Mouse (Mus musculus) heart, adult 2 months (tissue): ENCODE results near the gene Plppr3. TPM values are rescaled to one million over a fixed set of nuclear protein-coding genes. Genes with fewer than 3 reads are reported as not detected.

Experiments
- DNase-seq, 2 experiments: peaks; one replicate each; pipeline ENCODE4 v3.0.0; 2021
- H3K27ac ChIP-seq: fragments of 200-600 bp; 2 replicates; pipeline ENCODE4 v1.8.1; 2022
- H3K27me3 ChIP-seq: fragments of 200-500 bp; 2 replicates; pipeline ENCODE4 v1.6.1; 2012; ENCODE audit warnings: mild to moderate bottlenecking, low read length, inconsistent platforms, mixed read lengths; ENCODE audit not compliant: control insufficient read depth, insufficient read depth
- H3K36me3 ChIP-seq: fragments of 200-500 bp; 2 replicates; pipeline ENCODE4 v1.6.1; 2012; ENCODE audit warnings: low read length, inconsistent platforms; ENCODE audit not compliant: control insufficient read depth, insufficient read depth
- H3K4me1 ChIP-seq: fragments of 200-500 bp; 2 replicates; pipeline ENCODE4 v1.6.1; 2011; ENCODE audit warnings: low read length; ENCODE audit not compliant: control insufficient read depth, insufficient read depth
- H3K4me3 ChIP-seq: fragments of 200-600 bp; 2 replicates; pipeline ENCODE4 v1.8.1; 2022
- H3K79me2 ChIP-seq: fragments of 200-500 bp; replicated peaks from 2 replicates; pipeline ENCODE4 v1.6.1; 2012; ENCODE audit warnings: mild to moderate bottlenecking, inconsistent platforms, low read length, moderate library complexity, mixed read lengths; ENCODE audit not compliant: control insufficient read depth, insufficient read depth
- H3K9ac ChIP-seq: fragments of 200-500 bp; 2 replicates; pipeline ENCODE4 v1.6.1; 2012; ENCODE audit warnings: low read depth, mild to moderate bottlenecking, control low read depth, inconsistent platforms, low read length, mixed read lengths
- CTCF ChIP-seq: fragments of 200-600 bp; IDR thresholded peaks from 2 replicates; pipeline ENCODE4 v1.8.1; 2022; ENCODE audit warnings: antibody characterized with exemption, mild to moderate bottlenecking, moderate library complexity
- EP300 ChIP-seq: fragments of 200-500 bp; IDR thresholded peaks from 2 replicates; pipeline ENCODE4 v1.6.1; 2011; ENCODE audit warnings: low read depth, low read length, control low read depth; ENCODE audit not compliant: insufficient read depth
- POLR2A ChIP-seq: fragments of 200-500 bp; IDR thresholded peaks from 2 replicates; pipeline ENCODE4 v1.6.1; 2011; ENCODE audit warnings: mild to moderate bottlenecking, low read depth, low read length, control low read depth; ENCODE audit not compliant: insufficient read depth
- WGBS: fragments of 180-500 bp; shearing (Covaris S2); methylation state at CpG from one replicate; pipeline ENCODE4 v1.1.7; 2018; 5-methylcytosine and 5-hydroxymethylcytosine counted together
- intact Hi-C: fragments of 180-260 bp; cut with DNase I; formaldehyde crosslinking; loops from one replicate; pipeline ENCODE4 v1.15.1; 2025
- polyA plus RNA-seq: library from polyadenylated mRNA; depleted of rRNA; stranded (reverse); fragments of >200 nt; gene quantifications from 2 replicates; pipeline ENCODE4 v1.2.3, GENCODE M21; 2012
- total RNA-seq, 2 experiments: library from RNA; stranded (reverse); gene quantifications; 2 replicates each; pipeline ENCODE4 v1.2.3; 2021

Plppr3 gene
- total and polyA plus RNA-seq, 3 experiments: 0.20 to 0.80 (median 0.31) TPM

GRCm38 (mm10) chr10:79861230-79862048 lies 13.0 kb downstream of the Plppr3 start:
- intact Hi-C loops: no loop called here
- Histone ChIP-seq H3K9ac (no peak overlapping the region), H3K4me3 (no peak overlapping the region), H3K27me3 (no peaks in the 10 kb centered on the region), H3K36me3 (peaks cover 8% of the 10 kb centered on the region; the same call in 1 of the 2 replicates), H3K27ac (no peak overlapping the region), H3K4me1 (peaks cover 28% of the 10 kb centered on the region), H3K79me2 (peaks cover 5% of the 10 kb centered on the region)
- TF ChIP-seq CTCF (no peak), POLR2A (no peak), EP300 (no peak)
- WGBS: 71% methylated on average over 25 of the region's 25 CpGs
- no peak for DNase-seq

GRCm38 (mm10) chr10:79860079-79860911 lies 14.1 kb downstream of the Plppr3 start:
- TF ChIP-seq CTCF: no peak
- no peak for TF ChIP-seq POLR2A
- TF ChIP-seq EP300: no peak
- Histone ChIP-seq H3K79me2 (peaks cover 7% of the 10 kb centered on the region), H3K27ac (no peak overlapping the region), H3K4me1 (peaks cover 33% of the 10 kb centered on the region), H3K4me3 (no peak overlapping the region), H3K27me3 (no peaks in the 10 kb centered on the region), H3K9ac (no peak overlapping the region), H3K36me3 (peaks cover 8% of the 10 kb centered on the region; the same call in 1 of the 2 replicates)
- intact Hi-C loops: no loop called here
- WGBS: 89% methylated on average over 26 of the region's 26 CpGs
- no peak for DNase-seq

DNA sequence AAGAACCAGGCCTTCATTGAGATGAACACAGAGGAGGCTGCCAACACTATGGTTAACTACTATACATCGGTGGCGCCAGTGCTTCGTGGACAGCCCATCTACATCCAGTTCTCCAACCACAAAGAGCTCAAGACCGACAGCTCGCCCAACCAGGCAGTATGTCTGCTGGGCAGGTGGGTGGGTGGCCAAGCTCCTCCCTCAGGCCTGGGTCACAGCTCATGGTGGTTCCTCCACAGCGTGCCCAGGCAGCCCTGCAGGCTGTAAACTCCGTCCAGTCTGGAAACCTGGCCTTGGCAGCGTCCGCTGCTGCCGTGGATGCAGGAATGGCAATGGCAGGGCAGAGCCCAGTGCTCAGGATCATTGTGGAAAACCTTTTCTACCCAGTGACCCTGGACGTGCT lies 15.3 kb downstream of the Plppr3 start:
- H3K36me3 ChIP-seq: peaks cover 8% of the 10 kb centered on the region; the same call in 1 of the 2 replicates
- no peak overlapping the region for H3K4me3 ChIP-seq
- H3K27ac ChIP-seq: no peak overlapping the region; the same call in 1 of the 2 replicates
- DNase-seq: no peak
- 51% methylated on average over 11 of the region's 11 CpGs for WGBS
- no peak overlapping the region for H3K9ac ChIP-seq
- peaks cover 33% of the 10 kb centered on the region for H3K4me1 ChIP-seq
- no peaks in the 10 kb centered on the region for H3K27me3 ChIP-seq
- H3K79me2 ChIP-seq: peaks cover 7% of the 10 kb centered on the region
- intact Hi-C loops: no loop called here
- TF ChIP-seq POLR2A (no peak), EP300 (no peak)

GRCm38 (mm10) chr10:79858416-79859074 lies 15.9 kb downstream of the Plppr3 start:
- intact Hi-C loops: no loop called here
- Histone ChIP-seq H3K79me2 (peaks cover 7% of the 10 kb centered on the region), H3K4me1 (peaks cover 33% of the 10 kb centered on the region), H3K27me3 (no peaks in the 10 kb centered on the region), H3K9ac (no peak overlapping the region), H3K36me3 (peaks cover 8% of the 10 kb centered on the region; the same call in 1 of the 2 replicates), H3K4me3 (no peak overlapping the region), H3K27ac (peak overlapping the region; percentile 33)
- WGBS: 22% methylated on average over 17 of the region's 17 CpGs
- TF ChIP-seq POLR2A: no peak
- no peak for TF ChIP-seq CTCF
- no peak for TF ChIP-seq EP300
- DNase-seq: peak; percentile 70 to 78

DNA sequence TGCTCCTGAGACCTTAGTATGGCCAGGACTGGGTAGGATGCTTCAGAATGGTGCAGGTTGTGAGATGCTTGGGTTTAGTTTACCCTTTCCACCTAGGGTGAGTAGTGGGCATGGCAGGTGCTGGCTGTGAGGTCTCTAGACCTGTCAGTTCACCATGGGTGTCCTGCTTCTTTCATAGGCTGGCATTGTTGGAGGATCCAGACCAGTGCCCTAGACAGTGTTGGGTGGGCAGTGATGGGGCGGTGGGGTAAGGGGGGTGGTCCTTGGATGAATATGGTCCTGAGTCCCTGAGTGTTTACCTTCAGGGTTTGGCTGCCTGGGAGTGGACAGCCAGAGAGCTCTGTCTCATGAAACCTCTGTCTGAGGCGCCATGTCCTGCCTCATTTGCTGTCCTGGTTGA lies 16.5 kb downstream of the Plppr3 start:
- Histone ChIP-seq H3K79me2 (peaks cover 7% of the 10 kb centered on the region), H3K27me3 (no peaks in the 10 kb centered on the region), H3K4me3 (no peak overlapping the region), H3K27ac (peak overlapping the region; percentile 33; the same call in 1 of the 2 replicates), H3K9ac (no peak overlapping the region), H3K4me1 (peaks cover 36% of the 10 kb centered on the region), H3K36me3 (peaks cover 8% of the 10 kb centered on the region; the same call in 1 of the 2 replicates)
- intact Hi-C loops: loop anchor here (2.0 kb wide), 1 partner anchor 25 kb away; no protein-coding TSS in a partner anchor
- WGBS: 48% methylated on average over 2 of the region's 2 CpGs
- TF ChIP-seq POLR2A (no peak), CTCF (no peak), EP300 (no peak)
- no peak for DNase-seq
